Mouse (Mus musculus) adrenal gland, adult (tissue): Measurements from ENCODE around the gene Arhgef7.
A peak's percentile ranks its signal among the peaks of the same experiment; 100 is the strongest.

Experiments used
- DNase-seq, 2 experiments: peaks; one replicate each; pipeline ENCODE4 v3.0.0; 2022 to 2023; ENCODE audit warnings: low spot score in 1 of 2; ENCODE audit not compliant: inconsistent age in 2 of 2

Gene Arhgef7

GRCm38 (mm10) chr8:11712244-11712643, 15.3 kb upstream of the Arhgef7 start:
- DNase-seq, result no peak

- DNase-seq, result no peak
Measured at GRCm38 (mm10) chr8:11717194-11717593, 10.3 kb upstream of the Arhgef7 start.

- peak in 1 of 2 experiments; percentile 24 for DNase-seq
Measured at GRCm38 (mm10) chr8:11727273-11727650, 259 bp upstream of the Arhgef7 start.

GRCm38 (mm10) chr8:11728482-11729295, 1.2 kb downstream of the Arhgef7 start:
- peak in 1 of 2 experiments; percentile 37 for DNase-seq

GRCm38 (mm10) chr8:11730271-11730940, 2.9 kb downstream of the Arhgef7 start:
- DNase-seq, result no peak

GRCm38 (mm10) chr8:11735672-11736235, 8.2 kb downstream of the Arhgef7 start:
- no peak for DNase-seq

- DNase-seq, result no peak
Measured at GRCm38 (mm10) chr8:11737096-11737495, 9.6 kb downstream of the Arhgef7 start.

- DNase-seq, result no peak
Measured at GRCm38 (mm10) chr8:11739082-11739481, 11.6 kb downstream of the Arhgef7 start.

GRCm38 (mm10) chr8:11740857-11741256, 13.3 kb downstream of the Arhgef7 start:
- DNase-seq, result no peak

GRCm38 (mm10) chr8:11743580-11743979, 16.1 kb downstream of the Arhgef7 start:
- no peak for DNase-seq

- no peak for DNase-seq
Measured at GRCm38 (mm10) chr8:11746850-11747600, 19.5 kb downstream of the Arhgef7 start.

- peak in 1 of 2 experiments; percentile 38 for DNase-seq
Measured at GRCm38 (mm10) chr8:11749472-11749871, 22.0 kb downstream of the Arhgef7 start.

GRCm38 (mm10) chr8:11752338-11752737, 24.8 kb downstream of the Arhgef7 start:
- DNase-seq, result no peak

GRCm38 (mm10) chr8:11753155-11753941, 25.8 kb downstream of the Arhgef7 start:
- no peak for DNase-seq

GRCm38 (mm10) chr8:11754723-11755122, 27.2 kb downstream of the Arhgef7 start:
- no peak for DNase-seq

- peak; percentile 76 to 94 for DNase-seq
Measured at GRCm38 (mm10) chr8:11755873-11756272, 28.4 kb downstream of the Arhgef7 start.

GRCm38 (mm10) chr8:11757568-11758481, 30.3 kb downstream of the Arhgef7 start:
- DNase-seq, result peak; percentile 93 to 97

GRCm38 (mm10) chr8:11758482-11759281, 31.2 kb downstream of the Arhgef7 start:
- DNase-seq, result peak; percentile 28 to 64

- DNase-seq, result no peak
Measured at GRCm38 (mm10) chr8:11761551-11761950, 34.0 kb downstream of the Arhgef7 start.
